Mouse (Mus musculus) liver, postnatal 0 days (tissue): ENCODE results near the gene Apba2.

ENCODE experiments used
- CTCF ChIP-seq: sonication (generic); IDR thresholded peaks from 2 replicates; pipeline ENCODE4 v1.5.1; 2016; ENCODE audit warnings: antibody characterized with exemption, low read depth
- EP300 ChIP-seq: IDR thresholded peaks from 2 replicates; pipeline ENCODE4 v1.6.1; 2016; ENCODE audit warnings: antibody characterized with exemption, low read depth, mild to moderate bottlenecking

GRCm38 (mm10) chr7:64586133-64586532, 84.6 kb downstream of the Apba2 start:
- TF ChIP-seq CTCF: no peak
- TF ChIP-seq EP300: no peak
